Mouse (Mus musculus) thymus, postnatal 25 days (tissue): Measurements from ENCODE around the gene Gm20683.

Experiments
- DNase-seq: peaks from one replicate; pipeline ENCODE4 v3.0.0; 2022

Gm20683 gene

DNA sequence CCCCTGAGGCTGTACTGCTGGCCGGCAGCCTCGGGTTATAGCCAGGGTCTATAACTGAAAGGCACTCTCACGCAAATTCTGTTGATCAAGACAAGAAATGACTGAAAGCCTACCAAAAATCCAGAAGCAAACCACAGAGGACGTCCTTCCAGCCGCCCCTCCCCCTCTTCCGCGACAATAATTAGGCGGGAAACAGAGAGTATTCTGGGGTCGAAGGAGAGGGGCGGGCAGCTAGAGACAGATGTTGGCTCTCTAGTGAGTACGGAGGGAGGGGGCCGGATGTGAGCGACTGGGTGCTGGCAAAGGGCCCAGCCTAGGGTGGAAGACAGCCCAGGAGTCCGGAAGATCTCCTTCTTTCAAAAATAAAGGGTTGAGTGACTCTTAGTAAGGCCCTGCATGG is 48.9 kb downstream of the Gm20683 start, which contains the start of gene Fam173a:
Gene Fam173a (minus strand): TSS at position 287 of the 400 bp plus-strand sequence.
- peak; percentile 86 for DNase-seq

- peak; percentile 89 for DNase-seq
Observed at GRCm38 (mm10) chr17:25791843-25792527, 49.6 kb downstream of the Gm20683 start.

DNA sequence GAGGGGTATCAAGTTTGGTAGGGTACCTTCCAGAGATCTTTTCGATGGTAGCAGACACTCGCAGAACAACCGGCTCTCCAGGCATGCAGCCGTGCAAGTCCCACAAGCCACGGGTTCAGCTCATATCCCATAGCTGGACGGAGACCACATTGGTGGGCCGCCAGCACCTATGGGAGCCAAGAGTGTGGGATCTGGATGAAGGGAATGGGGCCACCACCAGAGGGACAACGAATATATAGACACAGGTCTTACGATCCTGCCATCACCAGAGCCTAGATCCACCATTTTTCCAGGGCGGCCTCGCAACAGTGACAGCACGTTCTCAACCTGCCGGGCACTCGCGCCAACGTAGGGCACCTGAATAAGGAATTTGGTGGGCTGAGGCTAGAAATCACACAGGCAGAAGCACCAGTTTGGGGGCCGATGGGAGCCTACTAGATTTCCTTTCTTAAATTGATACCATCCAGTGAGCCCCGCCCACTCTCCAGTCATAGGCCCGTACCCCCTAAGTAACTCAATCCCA is 50.2 kb downstream of the Gm20683 start:
- no peak for DNase-seq

DNA sequence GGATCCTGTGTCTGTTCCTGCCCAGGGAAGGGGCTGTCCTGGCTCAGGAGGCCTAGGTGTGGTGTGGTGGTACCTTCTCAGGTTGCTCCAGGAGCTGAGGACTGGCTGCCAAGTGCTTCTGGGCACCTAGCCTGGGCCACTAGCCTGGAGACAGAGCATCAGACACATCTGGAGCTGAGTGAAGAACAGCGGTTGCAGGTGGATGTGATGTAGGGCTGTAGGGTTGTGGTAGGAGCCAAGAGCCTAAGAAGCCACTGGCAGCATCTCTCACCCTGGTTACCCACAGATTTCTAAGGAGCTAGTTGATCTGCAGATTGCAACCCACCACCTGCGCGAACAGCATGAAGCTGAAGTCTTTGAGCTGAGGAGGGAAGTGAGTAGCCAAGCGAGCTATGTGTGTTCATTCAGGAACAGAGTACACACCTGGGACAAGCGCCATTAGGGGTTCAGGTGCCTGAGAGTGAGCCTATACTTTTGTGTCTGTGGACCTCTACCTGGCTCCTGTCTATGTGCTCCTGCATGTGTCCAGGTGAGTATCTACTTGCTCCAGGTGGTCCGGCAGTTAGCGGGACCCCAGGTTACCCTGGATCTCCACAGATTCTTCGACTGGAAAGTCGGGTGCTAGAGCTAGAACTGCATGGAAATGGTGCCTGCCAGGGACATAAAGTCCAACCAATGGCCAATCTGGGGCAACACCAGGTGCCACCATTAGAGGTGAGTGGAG is 54.6 kb downstream of the Gm20683 start:
- DNase-seq: no peak

DNA sequence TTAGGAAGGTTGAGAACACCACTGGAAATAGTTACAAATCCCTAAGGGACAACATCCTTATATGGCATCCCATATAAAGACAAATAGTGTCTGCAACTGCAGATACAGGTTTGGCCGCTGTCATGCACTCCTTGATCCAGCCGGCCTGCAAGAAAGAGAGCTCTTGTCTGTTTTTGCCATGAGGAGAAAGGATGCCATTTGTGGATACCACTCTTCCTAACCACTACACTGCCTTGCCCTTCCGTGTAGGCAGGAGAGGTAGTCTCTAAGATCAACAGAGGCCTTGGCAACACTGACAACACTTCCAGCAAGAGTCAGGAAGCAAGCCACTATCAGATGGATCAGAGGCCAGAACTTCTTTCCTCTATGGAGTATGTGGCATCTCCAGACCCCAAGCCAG is 55.3 kb downstream of the Gm20683 start, which contains the start of gene Ccdc78:
Gene Ccdc78 (plus strand): TSS at position 301 of the 400 bp plus-strand sequence.
- DNase-seq: no peak

GRCm38 (mm10) chr17:25785281-25785745 is 56.2 kb downstream of the Gm20683 start, which contains the start of gene Haghl:
Gene Haghl (minus strand): TSS chr17:25785673.
- peak; percentile 94 for DNase-seq
